Mouse (Mus musculus): Measurements from ENCODE around the gene Fbxo2.

DNA sequence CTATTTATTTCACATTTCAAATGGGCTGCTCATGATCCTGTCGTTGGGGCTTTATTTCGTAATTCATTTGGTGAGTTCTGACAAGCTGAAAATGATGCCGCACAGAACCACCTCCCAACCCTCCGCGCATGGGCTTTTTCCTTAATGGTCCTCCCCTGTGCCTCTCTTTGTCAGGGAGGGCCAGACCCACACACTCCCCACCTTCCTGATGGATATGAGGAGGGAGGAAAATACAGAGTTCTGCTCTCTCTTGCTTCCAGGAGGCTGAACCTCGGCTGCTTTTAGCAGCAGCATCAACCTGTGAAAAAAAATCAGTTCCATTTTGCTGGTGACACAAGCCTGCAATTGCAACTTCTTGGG, 44.4 kb downstream of the Fbxo2 start:
- TF ChIP-seq CTCF (IDR thresholded peaks at IDR 0.05; ENCODE audit: control insufficient read depth, insufficient read depth, low read length) (no peak), POLR2A (IDR thresholded peaks at IDR 0.05; ENCODE audit: borderline replicate concordance, control insufficient read depth, low read depth, low read length) (no peak)

All from bone marrow, adult 2 months (tissue).